Mouse (Mus musculus) hindbrain, postnatal 0 days (tissue): ENCODE data around the gene Gm21969. TPM values are rescaled to one million over a fixed set of nuclear protein-coding genes. Genes with fewer than 3 reads are reported as not detected.
A peak's percentile ranks its signal among the peaks of the same experiment; 100 is the strongest.

Experiments used
- ATAC-seq: fragments of 200-750 bp; cut with Nextera tagmentation; 2 replicates; pipeline ENCODE4 v1.8.0; 2017; ENCODE audit warnings: mild to moderate bottlenecking, moderate TSS enrichment, moderate library complexity
- DNase-seq: peaks from one replicate; pipeline ENCODE4 v3.0.0-alpha.2; 2015; ENCODE audit warnings: low spot score
- H3K27ac ChIP-seq: fragments of 300-500 bp; sonication (generic); 2 replicates; pipeline ENCODE4 v1.5.1; 2014; ENCODE audit warnings: mild to moderate bottlenecking
- H3K27me3 ChIP-seq: fragments of 300-500 bp; sonication (generic); 2 replicates; pipeline ENCODE4 v1.6.1; 2014; ENCODE audit warnings: low read length, mixed read lengths; ENCODE audit not compliant: insufficient read depth
- H3K36me3 ChIP-seq: fragments of 300-500 bp; sonication (generic); 2 replicates; pipeline ENCODE4 v1.6.1; 2014; ENCODE audit warnings: low read length, mixed read lengths; ENCODE audit not compliant: insufficient read depth
- H3K4me1 ChIP-seq: fragments of 300-500 bp; sonication (generic); 2 replicates; pipeline ENCODE4 v1.6.1; 2014; ENCODE audit warnings: antibody characterized with exemption, low read length, mixed read lengths; ENCODE audit not compliant: insufficient read depth
- H3K4me2 ChIP-seq: fragments of 300-500 bp; sonication (generic); 2 replicates; pipeline ENCODE4 v1.6.1; 2014; ENCODE audit warnings: low read depth, mild to moderate bottlenecking, low read length, moderate library complexity, mixed read lengths
- H3K4me3 ChIP-seq: fragments of 300-500 bp; sonication (generic); 2 replicates; pipeline ENCODE4 v1.5.1; 2014; ENCODE audit warnings: low read length
- H3K9ac ChIP-seq: fragments of 300-500 bp; sonication (generic); replicated peaks from 2 replicates; pipeline ENCODE4 v1.6.1; 2014; ENCODE audit warnings: mild to moderate bottlenecking, low read length, moderate library complexity, mixed read lengths
- H3K9me3 ChIP-seq: fragments of 300-500 bp; sonication (generic); 2 replicates; pipeline ENCODE4 v1.6.1; 2016; ENCODE audit warnings: low read length, mixed read lengths
- CTCF ChIP-seq: IDR thresholded peaks from 2 replicates; pipeline ENCODE4 v1.5.1; 2016; ENCODE audit warnings: antibody characterized with exemption, control low read depth, low read depth
- WGBS: fragments of 180-500 bp; shearing (Covaris S2); extraction: QIAGEN DNeasy Blood & Tissue Kit; methylation state at CpG from one replicate; pipeline ENCODE4 v1.1.7; 2014; 5-methylcytosine and 5-hydroxymethylcytosine counted together
- polyA plus RNA-seq: library from polyadenylated mRNA; unstranded; fragments of >200 nt; fragmentation: Nextera tagmentation; extraction: Ambion mirVana; gene quantifications from 2 replicates; pipeline ENCODE4 v1.2.1, GENCODE M21; 2015
- total RNA-seq: library from RNA; depleted of rRNA; stranded (reverse); fragments of >200 nt; gene quantifications from 2 replicates; pipeline ENCODE4 v1.2.3, GENCODE M21; 2014

Gene Gm21969
- total and polyA plus RNA-seq, 2 experiments from 2014 or later = not detected

DNA sequence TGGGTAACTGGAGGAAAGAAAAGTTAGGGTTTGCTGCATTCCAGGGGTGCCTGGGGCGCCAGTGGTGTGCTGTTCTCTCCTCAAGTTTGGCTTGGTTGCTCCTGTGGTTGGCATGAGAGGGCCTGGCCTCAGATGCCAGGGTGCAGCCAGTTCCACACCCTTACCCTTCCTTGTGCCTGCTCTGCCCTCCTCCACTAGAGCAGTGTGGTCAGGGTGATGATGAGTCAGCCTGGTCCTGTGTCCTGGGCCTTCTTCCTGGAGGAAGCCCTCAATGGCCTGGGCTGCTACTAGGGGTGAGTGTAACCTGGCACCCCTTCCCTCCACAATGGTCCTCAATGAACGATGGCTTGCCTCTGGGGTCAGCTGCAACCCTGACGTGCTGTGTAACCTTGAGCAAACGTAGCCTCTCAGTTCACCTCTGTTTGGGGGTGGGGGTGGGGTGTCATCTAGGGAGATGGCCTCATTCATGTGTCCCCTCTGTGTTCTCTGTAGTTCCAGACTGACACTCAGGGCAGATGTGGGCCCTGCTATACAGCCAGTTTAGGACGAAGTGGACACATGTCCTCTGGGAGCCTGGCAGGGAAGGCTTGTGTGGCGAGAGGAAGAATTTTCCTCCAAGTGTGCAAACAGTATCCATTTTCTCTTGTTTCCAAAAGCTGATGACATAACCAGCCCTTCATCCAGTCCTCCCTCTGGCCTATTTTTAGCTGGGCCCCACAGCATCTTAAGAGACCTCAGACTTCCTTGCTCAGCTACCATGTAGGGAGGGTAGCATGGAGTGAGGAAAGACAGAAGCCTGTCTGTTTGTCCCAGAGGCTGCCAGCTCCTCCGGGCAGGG lies 1.2 kb upstream of the Gm21969 start:
- Histone ChIP-seq H3K27ac (0 out of 2 replicates have a peak overlapping the region, but pooled peaks have one; percentile 17), H3K27me3 (no peaks in the 10 kb centered on the region), H3K4me1 (peaks cover 34% of the 10 kb centered on the region), H3K4me3 (no peak overlapping the region), H3K36me3 (peaks cover 8% of the 10 kb centered on the region; the same call in 1 of the 2 replicates), H3K9me3 (no peaks in the 10 kb centered on the region), H3K4me2 (no peak overlapping the region), H3K9ac (0 out of 2 replicates have a peak overlapping the region, but pooled peaks have one; percentile 2)
- no peak for TF ChIP-seq CTCF
- ATAC-seq = no peak
- no peak for DNase-seq
- WGBS = 73% methylated on average over 7 of the region's 7 CpGs

DNA sequence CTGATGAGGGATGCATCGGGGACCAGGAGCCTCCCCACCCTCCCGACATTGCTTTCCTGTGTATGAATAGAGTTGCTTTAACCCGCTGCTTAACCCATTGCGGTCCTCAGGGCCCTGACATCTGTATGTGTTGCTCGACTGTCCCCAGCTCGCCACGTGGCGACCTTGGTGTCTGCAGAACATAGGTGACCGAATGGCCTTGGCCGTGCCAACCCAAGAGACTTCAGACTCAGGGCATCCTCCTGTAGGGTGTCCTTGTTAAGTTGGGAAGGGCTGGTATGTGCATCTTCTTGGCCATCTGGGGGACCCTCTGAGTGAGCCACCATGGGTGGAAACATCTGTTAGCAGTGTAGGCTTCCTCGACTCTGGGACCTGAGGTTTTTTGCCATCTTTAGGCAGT lies 2.2 kb downstream of the Gm21969 start:
- DNase-seq (no peak), ATAC-seq (no peak)
- H3K36me3 ChIP-seq = peaks cover 10% of the 10 kb centered on the region; the same call in 1 of the 2 replicates
- H3K27me3 ChIP-seq = no peaks in the 10 kb centered on the region
- TF ChIP-seq CTCF = no peak
- 84% methylated on average over 11 of the region's 11 CpGs for WGBS
- no peak overlapping the region for H3K4me3 ChIP-seq
- 0 out of 2 replicates have a peak, but pooled peaks cover 6% of the 10 kb centered on the region for H3K4me1 ChIP-seq
- H3K4me2 ChIP-seq = no peak overlapping the region
- no peak overlapping the region for H3K9ac ChIP-seq
- no peak overlapping the region for H3K27ac ChIP-seq
- no peaks in the 10 kb centered on the region for H3K9me3 ChIP-seq

DNA sequence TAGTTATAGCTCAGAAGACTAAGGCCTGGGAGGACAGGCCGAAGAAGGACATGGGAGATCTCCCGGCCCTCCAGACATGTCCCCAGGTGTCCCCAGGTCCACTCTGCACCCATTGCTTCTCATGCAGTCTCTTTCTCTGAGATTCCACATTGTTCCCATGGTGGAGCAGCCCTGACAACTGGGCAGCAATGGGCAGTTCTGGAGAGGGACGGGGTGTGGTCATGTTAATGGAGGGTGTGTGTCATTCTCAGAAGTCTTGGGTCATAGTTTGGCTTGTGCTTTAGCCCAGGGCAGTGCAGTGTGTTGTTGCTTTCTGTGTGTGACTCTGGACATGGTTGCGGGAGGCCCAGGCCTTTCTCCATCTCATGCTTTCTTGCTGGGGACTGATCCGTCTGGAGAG lies 3.7 kb downstream of the Gm21969 start:
- H3K4me2 ChIP-seq = no peak overlapping the region
- H3K4me3 ChIP-seq = no peak overlapping the region
- H3K36me3 ChIP-seq = peaks cover 13% of the 10 kb centered on the region; the same call in 1 of the 2 replicates
- ATAC-seq (no peak), DNase-seq (no peak)
- TF ChIP-seq CTCF = no peak
- H3K4me1 ChIP-seq = peaks cover 11% of the 10 kb centered on the region; the same call in 1 of the 2 replicates
- 95% methylated on average over 5 of the region's 5 CpGs for WGBS
- no peak overlapping the region for H3K27ac ChIP-seq
- H3K9me3 ChIP-seq = no peaks in the 10 kb centered on the region
- H3K9ac ChIP-seq = no peak overlapping the region
- no peaks in the 10 kb centered on the region for H3K27me3 ChIP-seq

- Histone ChIP-seq H3K27me3 (no peaks in the 10 kb centered on the region), H3K9ac (no peak overlapping the region), H3K4me3 (no peak overlapping the region), H3K36me3 (peaks cover 24% of the 10 kb centered on the region; the same call in 1 of the 2 replicates), H3K9me3 (no peaks in the 10 kb centered on the region), H3K4me2 (no peak overlapping the region), H3K4me1 (peaks cover 5% of the 10 kb centered on the region; the same call in 1 of the 2 replicates), H3K27ac (no peak overlapping the region)
- no peak for TF ChIP-seq CTCF
- 74% methylated on average over 4 of the region's 4 CpGs for WGBS
- DNase-seq (no peak), ATAC-seq (no peak)
These were observed 6.0 kb downstream of the Gm21969 start for GRCm38 (mm10) chr4:139608975-139609374.

DNA sequence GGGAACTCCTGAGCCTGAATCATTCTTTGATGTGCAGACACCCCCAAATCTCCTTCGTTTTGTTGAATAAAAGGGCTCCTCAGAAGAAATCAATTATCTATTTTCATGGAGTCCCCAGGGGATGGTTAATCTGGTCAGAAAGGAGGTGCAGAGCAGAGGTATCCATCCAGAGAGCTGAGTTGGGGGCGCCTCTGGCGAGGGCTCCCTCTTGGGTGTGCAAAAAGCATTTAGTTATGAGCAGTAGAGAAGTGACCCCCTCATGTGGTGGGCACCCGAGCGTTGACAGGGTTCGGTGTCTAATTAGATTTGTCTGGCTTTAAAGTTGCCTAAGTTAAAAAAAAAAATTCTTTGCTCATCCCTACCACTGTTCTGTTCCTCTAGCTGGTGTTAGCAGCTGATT lies 8.0 kb downstream of the Gm21969 start:
- Histone ChIP-seq H3K27ac (no peak overlapping the region; the same call in 1 of the 2 replicates), H3K4me3 (no peak overlapping the region), H3K9me3 (no peaks in the 10 kb centered on the region), H3K4me1 (peaks cover 5% of the 10 kb centered on the region; the same call in 1 of the 2 replicates), H3K4me2 (no peak overlapping the region), H3K9ac (no peak overlapping the region), H3K36me3 (peaks cover 29% of the 10 kb centered on the region), H3K27me3 (no peaks in the 10 kb centered on the region)
- DNase-seq = no peak
- no peak for TF ChIP-seq CTCF
- ATAC-seq = peak; percentile 28; the same call in 1 of the 2 replicates
- 40% methylated on average over 6 of the region's 6 CpGs for WGBS

GRCm38 (mm10) chr4:139611542-139611953 lies 8.6 kb downstream of the Gm21969 start:
- WGBS = under 1% methylated on average over 10 of the region's 10 CpGs
- Histone ChIP-seq H3K4me2 (peak overlapping the region; percentile 46; the same call in 1 of the 2 replicates), H3K27ac (no peak overlapping the region), H3K4me3 (no peak overlapping the region), H3K27me3 (no peaks in the 10 kb centered on the region), H3K4me1 (peaks cover 5% of the 10 kb centered on the region; the same call in 1 of the 2 replicates), H3K9me3 (no peaks in the 10 kb centered on the region), H3K9ac (no peak overlapping the region), H3K36me3 (peaks cover 29% of the 10 kb centered on the region)
- TF ChIP-seq CTCF = peak; percentile 98
- peak; percentile 82 for ATAC-seq
- peak; percentile 91 for DNase-seq
